Mouse (Mus musculus): ENCODE data around the gene Pcdh10.

DNA sequence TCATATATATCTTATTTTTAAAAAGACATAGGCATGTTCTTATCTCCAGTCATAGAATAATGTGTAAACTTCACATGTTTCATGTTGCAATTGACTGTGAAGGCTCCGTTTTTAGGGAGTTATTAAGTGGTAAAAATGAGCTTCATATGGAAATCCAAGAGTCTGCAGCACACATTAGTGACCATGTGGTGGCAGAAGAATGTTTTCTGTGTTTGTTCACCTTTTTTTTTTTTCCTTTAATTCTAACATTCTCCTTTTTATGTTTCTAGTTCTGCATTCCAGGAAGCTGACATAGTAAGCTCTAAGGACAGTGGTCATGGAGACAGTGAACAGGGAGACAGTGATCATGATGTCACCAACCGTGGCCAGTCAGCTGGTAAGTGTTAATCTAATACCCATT lies 5.6 kb downstream of the Pcdh10 start:
- no peak for TF ChIP-seq POLR2A (IDR thresholded peaks at IDR 0.05; ENCODE audit: borderline replicate concordance, extremely low read depth, insufficient read depth, insufficient read length, poor library complexity, severe bottlenecking)
- TF ChIP-seq CTCF (IDR thresholded peaks at IDR 0.05; ENCODE audit: borderline replicate concordance, extremely low read depth, insufficient read depth, insufficient read length) = no peak
